Mouse (Mus musculus) ZHBTc4 (cell line): ENCODE results near the gene Magi2.
A peak's percentile ranks its signal among the peaks of the same experiment; 100 is the strongest.

ENCODE experiments used
- DNase-seq: peaks from one replicate; pipeline ENCODE4 v3.0.0-alpha.2; 2011; ENCODE audit warnings: low read depth, low spot score

Magi2 gene

DNA sequence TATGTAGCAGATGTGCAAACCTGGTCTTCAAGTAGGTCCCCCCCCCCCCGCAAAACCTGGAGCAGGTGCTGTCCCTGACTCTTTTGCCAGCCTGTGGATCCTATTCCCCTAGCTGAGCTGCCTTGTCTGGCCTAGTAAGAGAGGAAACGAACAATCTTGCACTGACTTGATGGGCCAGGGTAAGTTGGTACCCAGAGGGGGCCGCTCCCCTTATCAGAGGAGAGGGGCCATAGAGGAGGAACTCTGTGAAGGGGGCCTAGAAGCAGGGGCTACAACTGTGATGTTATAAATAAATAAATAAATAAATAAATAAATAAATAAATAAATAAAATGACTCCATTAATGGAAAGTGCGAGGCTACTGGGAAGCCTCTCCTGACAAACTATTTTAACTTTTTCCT is 848.0 kb downstream of the Magi2 start:
- no peak for DNase-seq

- DNase-seq: no peak
Measured at GRCm38 (mm10) chr5:20078931-20079330, 852.1 kb downstream of the Magi2 start.

DNA sequence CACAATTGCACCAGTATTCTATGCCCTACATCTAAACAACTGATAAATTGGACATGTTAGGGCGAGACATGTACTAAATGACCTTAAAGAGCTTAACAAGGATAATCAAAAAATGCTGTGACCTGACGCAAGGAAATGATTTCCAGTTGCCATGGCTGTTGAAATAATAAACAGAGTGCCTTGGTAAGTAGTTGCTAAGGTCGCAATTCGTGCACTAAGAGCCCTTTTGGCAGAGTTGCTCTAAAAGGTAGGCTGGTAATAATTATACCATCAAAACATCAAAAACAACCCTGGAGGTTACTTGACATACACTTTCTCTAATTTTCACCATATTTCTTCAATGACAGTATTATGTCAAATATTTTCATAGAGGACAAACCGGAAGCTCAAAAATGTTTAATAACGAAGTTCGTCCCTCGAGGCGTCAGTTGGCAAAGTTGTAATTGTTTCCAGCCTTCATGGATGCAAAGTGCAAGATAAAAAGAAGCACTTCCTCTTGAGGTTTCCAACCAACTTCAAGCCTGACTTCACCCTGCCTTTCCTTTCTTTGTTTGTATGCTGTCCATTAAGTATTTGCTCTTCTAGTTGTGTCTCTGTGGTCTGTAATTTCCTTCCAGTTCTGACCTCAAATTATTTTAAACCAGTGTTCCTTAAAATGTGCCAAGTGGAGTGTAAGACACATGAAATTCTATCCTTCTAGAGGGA is 853.9 kb downstream of the Magi2 start:
- no peak for DNase-seq

DNA sequence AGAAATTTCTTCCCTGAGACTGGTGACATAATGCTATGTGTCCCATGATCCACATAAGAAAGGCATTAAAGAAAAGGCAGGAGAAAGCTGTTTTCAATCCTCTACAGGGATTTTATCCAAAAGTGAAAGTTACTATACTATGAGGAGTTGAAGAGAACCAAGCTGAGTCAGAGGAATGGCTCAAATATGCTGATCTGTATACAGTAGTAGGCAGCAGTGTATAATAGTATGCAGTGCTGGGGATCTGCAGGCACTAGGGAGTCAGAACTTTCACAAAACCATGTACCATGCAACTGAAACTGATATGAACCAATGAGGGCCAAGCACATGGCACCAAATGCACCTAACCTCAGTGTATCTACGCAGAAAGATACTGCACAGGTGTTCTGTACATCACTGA is 855.5 kb downstream of the Magi2 start:
- no peak for DNase-seq

- no peak for DNase-seq
Measured at GRCm38 (mm10) chr5:20087083-20087482, 860.2 kb downstream of the Magi2 start.

DNA sequence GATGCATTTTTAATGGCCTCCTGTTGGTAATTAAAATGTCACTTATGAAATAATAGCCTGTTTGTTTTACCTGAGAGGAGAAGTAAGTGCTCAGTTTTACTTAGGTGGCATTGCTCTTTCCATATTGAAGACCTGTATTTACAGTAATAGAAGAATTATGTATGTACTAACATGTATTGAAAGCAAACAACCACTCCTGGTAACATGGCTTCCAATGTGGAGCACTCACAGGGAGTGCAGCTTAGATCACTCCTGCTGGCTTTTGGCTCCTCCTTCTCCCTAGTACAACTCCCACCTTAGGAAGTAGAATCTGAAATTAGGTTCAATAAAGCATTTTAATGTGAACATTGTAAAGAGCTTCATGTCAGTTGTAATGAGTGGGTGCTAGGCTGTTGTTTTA is 877.0 kb downstream of the Magi2 start:
- DNase-seq: no peak

DNA sequence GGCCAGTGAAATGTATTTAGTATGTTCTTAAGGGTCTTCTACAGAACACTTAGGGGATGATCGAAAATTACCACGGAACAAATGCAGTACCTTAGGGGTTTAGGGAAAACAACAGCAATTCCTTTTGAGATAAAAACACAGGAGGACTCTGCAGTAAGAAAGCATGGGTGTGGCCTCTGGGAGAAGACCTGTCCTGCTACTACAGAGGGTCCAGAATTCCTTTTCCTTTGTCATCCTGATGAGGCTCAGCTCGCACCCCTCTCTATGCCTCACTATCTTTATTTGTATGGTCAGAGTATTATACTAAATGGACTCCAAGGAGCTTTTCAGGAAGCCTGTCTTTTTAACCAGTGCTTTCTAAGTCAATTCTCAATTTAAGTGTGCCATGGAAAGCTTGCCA is 877.7 kb downstream of the Magi2 start:
- DNase-seq: peak; percentile 55

GRCm38 (mm10) chr5:20109496-20109895 is 882.7 kb downstream of the Magi2 start:
- DNase-seq: no peak

DNA sequence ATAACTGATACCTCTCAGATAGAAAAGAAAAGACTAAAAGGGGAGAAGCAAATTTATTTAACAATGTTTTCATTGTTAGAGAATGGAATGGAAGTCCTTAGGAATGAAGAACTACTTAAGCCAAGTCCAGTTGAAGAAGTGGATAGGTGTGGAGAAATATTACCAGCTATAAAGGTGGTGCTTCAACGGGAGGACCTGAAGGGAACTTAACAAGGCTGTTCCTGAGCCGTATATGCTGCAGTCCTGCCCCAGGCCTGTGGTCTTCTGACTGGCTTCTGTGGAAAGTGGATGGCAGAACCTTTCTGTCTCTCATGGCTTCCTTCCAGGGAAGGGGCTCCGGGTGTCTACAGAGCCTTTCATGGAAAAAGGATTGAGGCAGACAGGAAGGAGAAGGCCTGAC is 890.3 kb downstream of the Magi2 start:
- DNase-seq: no peak

- DNase-seq: no peak
Measured at GRCm38 (mm10) chr5:20140235-20140634, 913.4 kb downstream of the Magi2 start.

DNA sequence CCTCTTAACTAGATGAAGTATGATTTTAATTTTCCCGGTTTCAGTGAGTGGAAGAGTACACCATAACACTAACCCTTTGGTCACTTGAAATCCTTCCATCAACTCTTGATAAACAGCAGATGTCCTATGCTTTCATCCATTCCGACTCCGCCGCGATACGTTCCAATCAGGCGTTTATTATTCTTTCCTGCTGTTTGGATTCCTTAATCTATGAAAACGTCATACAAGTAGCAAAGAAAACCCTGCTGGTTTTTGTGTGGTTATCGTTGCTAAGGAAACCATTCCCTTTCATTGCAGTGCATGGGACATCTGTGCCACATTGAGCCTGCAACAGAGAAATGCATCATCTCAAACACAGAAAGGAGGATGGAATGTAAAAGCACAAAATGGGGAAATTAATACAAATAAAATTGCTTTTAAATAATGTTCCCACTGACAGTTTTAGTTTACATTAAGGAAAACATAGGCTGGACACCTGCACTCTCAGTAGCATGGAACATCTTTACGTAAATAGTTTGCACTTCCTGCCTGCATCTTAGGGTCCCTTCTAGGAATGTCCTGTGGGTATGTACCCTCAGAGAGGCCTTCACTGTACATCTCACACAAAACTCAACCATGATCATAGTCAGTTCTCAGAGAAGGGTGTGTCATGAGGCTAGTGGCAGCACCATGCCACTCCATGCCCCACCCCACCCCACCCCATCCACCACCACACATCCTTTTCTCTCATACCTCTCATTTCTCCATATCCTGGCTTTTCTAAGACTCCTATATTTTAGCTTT is 914.0 kb downstream of the Magi2 start:
- DNase-seq: no peak

GRCm38 (mm10) chr5:20153359-20154125 is 926.7 kb downstream of the Magi2 start:
- DNase-seq: peak; percentile 12

DNA sequence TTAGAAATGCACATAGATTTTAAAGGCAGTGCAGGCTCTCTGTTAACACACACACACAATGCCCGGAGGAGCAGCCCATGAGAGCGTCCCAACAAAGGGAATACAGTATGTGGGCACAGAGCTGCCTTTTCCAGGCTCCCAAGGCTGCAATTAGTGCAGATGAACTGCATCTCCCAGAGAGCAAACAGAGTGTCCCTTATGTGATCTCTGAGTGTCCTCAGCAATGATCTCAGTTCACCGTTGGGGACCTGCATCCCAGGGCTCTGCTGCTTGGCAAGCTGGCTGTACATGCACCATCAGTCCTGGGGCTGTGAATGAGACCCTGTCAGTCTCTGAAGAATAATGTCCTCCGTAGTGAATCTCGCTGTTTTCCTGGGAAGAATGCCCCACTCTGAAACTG is 969.9 kb downstream of the Magi2 start:
- DNase-seq: no peak

DNA sequence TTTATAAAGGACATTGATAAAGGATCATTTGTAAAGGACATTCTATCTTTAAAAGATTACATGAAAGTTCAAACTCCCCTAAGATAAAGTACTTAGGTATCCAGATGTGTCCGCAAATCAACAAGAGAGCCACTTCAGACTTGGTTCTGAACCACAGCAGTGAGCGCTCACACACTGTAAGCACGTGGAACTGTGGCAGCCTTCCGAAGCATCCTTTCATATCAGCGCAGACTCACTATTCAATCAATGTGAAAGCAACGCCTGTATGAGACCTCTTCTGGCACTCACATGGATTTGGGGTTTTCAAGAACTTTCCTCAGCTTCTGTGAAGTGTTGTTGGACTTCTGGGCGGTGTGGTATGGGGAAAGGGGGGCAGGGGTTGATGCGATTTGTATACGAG is 970.6 kb downstream of the Magi2 start:
- no peak for DNase-seq

DNA sequence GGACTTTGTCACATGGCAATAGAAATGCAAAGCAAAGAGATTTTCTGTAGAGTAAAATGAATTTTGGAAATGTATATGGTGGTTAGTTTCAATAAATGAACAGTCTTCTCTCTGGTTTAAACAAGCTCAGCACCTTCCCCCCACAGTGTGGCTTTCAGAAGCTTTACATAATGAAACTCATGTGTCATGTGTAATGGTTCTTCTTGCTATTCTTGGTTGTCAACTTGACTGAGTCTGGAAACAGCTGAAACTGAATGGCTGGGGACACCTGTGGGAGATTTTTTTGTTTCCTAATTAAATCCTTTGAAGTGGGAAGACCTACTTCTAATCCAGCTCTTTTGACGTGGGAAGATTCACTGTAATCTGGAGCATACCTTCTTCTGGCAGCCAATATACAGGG is 974.5 kb downstream of the Magi2 start:
- no peak for DNase-seq

DNA sequence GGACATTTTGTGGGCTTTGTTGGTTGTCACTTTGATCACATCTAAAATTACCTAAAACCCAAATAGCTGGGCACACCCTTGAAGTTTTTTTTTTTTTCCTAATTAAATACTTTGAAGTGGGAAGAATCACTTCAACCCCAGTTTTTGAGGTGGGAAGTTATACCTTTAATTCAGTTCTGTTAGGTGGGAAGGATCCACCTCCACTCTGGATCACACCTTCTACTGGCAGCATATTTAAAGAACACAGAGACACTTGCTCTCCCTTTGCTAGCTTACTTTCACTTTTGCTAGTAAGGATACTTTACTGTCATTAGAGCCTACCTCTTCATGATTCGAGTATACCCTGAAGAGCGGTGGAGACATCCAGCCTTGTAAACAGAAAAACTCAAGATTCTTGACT is 981.3 kb downstream of the Magi2 start:
- no peak for DNase-seq

GRCm38 (mm10) chr5:20213299-20213698 is 986.5 kb downstream of the Magi2 start:
- DNase-seq: no peak

DNA sequence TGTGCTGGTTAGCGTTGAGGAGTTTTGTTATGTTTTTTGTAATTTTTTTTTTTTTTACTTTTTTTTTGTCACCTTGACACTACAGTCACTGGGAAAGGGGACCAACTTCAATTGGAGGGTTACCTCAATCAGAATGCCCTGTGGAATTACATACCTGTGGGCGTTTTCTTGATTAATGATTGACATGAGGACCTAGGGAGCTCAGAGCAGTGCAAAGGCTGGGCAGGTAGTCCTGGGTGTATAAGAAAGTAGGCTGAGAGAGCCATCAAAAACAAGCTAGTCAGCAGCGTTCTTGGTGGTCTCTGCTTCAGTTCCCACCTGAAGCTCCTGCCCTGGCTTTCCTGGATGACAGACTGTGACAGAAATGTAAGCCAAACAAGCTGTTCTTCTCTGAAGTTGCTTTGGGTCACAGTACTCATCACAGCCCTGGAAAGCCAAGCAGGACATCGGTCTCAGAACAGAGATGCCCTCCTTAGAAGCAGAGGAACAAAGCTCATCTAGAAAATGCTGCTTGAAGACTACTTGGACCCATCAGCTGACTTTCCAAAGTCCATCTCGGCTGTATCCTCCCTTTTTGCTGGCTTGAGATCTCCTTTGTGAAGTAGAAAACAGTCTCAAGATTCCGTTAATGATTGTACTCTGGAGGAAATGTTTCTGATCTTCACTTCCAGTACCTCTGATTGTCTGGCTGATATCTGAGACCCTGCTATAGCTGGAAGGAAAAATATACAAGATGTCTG is 999.8 kb downstream of the Magi2 start:
- no peak for DNase-seq

GRCm38 (mm10) chr5:20227912-20228762 is 1001.3 kb downstream of the Magi2 start:
- no peak for DNase-seq

DNA sequence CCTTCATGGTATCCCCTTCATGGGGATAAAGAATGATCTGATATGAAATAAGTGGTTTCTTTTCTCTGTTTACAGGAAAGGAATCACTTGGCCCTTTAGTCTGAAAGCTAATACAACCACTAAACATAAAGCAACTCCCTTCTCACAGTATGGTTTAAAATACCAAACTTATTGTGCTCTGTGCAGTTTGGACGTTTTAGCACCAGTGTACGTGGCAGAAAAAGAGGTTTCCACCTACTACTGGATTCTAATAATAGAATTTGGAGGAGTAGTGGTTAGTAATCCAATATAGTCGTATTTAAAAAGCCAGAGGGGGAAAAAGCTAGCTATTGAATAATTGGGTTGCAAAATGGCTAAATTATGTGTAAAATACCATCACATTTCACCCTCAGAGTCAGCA is 1005.1 kb downstream of the Magi2 start:
- no peak for DNase-seq

DNA sequence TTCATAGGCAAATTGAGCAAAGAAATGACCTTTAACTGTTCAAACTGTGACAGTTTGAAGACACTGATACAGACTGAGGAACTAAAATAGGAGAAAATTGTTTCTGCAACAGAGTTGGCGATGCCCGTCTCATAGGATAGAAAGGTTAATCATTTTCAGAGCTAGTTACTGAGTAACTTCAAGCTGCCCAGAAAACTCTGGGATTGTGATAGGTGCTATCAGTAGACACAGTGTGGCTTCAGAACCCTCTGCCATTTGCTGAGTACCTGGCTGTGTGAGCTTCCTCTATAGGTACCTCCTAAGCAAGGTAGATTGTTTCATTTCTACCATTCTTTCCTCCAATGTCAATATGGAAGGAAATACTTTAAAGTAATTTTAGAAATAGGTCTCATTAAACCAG is 1014.7 kb downstream of the Magi2 start:
- DNase-seq: no peak
